Mouse (Mus musculus) neutrophil, adult 5-6 weeks (primary cell): ENCODE measurements around the gene Hspb2. TPM values are rescaled to one million over a fixed set of nuclear protein-coding genes. Genes with fewer than 3 reads are reported as not detected.

Experiments used
- ATAC-seq: fragments of 151-379, 151-347 bp; 2 replicates; pipeline ENCODE4 v1.8.0; 2017; ENCODE audit warnings: mild to moderate bottlenecking, moderate TSS enrichment; ENCODE audit not compliant: insufficient number of reproducible peaks, poor library complexity, low FRiP score, severe bottlenecking; ENCODE audit errors: extremely low read depth
- total RNA-seq: library from RNA; stranded (forward); fragments of 200-1000 nt; gene quantifications from 2 replicates; pipeline ENCODE4 v1.2.3, GENCODE M21; 2017

The Hspb2 gene
- total RNA-seq, 1 experiment from 2014 or later, result not detected

- 0 out of 2 replicates have a peak, but pooled peaks have one; percentile 13 for ATAC-seq
These were observed 846 bp upstream of the Hspb2 start for GRCm38 (mm10) chr9:50752784-50753615.

DNA sequence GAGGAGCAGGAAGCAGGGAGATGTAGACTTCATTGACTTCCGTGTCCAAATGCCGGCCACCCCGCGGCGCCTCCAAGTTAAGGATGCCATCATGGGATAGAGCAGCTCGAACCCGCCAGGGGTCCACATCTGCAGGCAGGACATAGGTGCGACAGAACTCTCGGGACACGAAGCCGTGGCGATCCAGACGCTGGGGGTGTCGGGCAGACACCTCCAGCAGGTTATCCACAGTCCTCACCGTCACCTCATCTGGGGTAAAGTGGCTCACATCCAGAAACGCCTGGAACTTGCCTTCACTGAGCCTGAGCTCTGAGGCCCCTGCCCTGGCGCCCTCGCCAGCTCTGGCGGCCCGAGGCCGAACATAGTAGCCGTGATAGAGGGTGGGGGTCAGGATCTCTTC lies 831 bp downstream of the Hspb2 start, which contains the start of gene Cryab:
Gene Cryab (plus strand): TSS at position 3 of the 400 bp plus-strand sequence.
- no peak for ATAC-seq

DNA sequence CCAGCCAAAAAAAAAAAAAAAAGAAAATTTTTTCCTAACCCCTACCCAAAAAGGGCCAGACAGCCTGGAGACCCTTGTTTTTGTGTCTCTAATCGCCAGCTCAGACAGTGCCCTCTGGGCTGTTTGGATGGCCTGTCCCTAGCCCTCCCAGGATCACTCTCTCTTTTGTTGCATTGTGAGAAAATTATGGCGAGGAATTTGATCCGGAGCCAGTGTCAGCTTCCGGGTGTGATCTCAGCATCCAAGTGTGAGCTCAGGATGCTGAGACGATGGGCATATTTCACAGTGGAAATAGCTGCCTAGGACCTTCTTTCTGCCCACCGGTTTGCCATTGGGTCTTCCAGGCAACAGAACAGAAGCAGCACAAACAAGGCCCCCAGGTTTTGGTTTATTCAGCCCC lies 1.4 kb downstream of the Hspb2 start:
- no peak for ATAC-seq

DNA sequence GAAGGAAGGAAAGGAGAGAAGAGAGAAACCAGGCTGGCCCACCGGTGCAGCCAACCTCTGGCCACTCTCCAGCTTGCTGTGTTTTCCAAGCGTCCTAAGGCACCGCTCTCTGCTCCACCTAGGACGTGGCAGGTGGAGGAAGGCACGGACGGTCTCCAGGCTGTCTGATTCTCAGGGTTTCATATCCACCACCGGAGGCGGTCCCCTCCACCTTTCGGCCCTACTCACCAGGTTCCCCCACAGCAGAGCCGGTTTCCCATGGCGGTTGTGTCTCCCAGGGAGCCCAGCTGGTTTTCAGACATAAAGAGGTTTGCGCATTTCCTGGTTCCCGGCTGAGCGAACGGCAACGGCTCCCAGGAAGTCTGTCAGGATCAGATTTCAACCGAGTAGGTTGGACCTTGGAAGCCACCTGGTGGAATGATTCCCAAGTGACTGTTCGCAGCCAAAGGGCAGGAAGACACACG lies 5.9 kb downstream of the Hspb2 start, which contains the start of gene 2310030G06Rik:
Gene 2310030G06Rik (minus strand): TSS at position 323 of the 464 bp plus-strand sequence.
- no peak for ATAC-seq

DNA sequence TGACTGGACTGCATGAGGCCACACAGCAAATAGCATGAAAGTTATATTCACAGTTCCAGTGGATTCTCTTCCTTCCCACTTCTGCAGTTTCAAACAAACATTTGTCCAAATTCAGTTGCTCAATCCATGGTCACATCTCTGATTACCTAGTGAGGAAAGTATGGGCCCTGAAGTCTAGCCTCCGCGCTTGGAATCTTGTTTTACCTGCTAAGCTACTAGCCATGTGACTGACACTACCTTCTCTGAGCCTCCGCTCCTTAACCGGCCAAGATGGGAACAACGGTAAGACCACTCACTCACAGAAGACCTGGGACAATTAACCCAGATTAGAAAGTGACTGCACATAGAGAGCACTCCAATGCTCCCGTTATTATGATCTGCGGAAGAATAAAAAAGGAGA lies 6.3 kb downstream of the Hspb2 start:
- no peak for ATAC-seq

DNA sequence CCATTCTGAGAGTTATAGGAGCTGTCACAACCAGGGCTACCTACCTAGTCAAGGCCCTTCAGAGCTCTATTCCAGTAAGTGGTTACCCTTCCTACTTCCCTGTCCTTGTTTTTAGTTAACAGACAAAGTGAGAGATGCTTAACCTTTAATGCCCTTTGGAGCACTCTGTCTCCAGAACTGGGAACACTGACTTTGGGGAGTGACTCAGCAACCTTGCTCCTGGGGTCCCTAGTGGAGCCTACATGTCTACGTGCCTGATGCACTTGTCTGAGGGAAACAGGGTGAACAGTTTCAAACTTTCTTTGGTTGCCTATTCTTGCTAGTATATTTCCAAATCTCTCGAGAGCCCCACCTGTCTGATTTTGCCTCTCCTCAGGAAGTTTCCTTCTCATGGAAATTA lies 9.4 kb downstream of the Hspb2 start:
- ATAC-seq, result no peak

GRCm38 (mm10) chr9:50742261-50742660 lies 9.9 kb downstream of the Hspb2 start:
- ATAC-seq, result no peak

DNA sequence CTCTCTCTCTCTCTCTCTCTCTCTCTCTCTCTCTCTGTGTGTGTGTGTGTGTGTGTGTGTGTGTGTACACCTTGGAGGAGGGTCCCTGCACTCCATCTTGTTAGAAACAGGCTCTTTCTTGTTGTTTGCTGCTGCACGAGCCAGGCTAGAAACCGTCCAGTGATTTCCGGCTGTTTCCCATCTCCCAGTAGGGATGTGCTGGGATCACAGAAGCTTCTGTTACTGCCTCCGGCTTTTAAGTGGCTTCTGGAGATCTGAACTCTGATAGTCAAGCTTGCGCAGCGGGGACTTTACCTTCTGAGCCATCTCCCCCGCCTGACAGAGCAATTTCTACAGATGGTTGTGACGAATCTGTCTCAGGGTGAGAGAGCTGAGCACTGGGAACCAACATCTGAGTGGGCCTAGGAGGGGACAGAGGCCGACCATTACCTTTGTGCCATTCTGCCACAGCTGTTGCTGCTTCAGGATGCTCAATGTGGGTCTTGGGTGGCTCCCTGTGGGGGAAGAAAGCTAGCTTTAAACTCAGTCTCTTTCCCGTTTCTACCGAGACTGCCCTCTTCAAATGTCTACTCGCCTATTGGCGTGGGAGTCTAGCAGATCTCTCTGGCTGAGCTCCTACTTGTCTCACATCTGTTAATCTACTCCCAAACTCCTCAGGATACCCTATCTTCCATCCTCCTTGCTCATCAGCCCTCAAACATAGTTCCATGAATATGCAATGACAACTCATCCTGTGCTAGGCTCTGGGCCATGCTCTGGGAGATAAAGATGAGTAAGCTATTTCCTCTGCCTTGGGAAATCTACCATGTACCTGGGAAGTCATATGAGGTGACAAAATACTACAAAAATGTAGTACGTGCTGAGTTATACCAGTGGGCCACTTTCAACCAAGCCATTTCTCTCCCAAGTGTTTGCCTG lies 11.0 kb downstream of the Hspb2 start:
- ATAC-seq, result no peak

DNA sequence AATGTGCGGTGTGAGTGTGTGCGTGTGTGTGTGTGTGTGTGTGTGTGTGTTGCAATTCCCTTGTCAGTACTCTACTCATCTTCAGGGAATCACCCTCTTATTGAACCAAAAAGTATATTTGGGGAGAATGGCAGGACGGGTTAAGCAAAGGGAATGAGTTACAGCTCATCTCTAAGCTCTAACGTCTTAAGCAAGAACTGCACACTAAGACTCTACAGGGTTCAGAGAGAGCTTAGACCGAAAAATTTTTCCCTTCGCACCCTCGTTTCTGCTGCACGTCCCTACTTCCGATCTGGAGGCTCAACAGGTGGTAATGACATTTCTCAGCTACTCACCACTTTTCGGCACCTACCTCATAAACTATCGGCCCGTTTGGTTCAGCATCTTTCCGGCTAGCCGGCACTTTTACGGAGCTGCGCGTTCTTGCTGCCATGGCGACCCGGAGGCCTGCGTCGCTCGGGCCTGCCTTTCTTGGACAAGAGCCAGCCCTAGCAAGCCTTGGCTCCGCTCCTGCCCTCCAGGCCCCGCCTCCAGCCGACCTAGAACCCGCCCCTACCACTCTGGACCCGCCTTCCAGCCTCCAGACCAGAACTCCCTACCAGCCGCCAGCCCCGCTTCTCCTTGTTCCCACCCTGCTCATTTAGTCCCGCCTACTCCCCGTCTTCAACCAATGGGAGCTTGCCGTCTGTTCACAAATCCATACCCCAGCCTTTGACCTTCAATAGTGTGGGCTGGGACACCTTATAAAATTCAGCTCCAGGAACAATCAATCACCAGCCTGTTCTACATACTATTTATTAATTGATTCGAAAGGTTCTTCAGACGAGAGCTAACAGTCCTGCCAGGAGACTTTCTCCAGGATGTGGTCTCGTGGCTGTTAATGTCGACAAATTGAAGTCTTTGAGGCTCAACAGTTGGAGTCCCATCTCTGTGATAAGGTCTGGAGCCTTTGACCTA lies 13.0 kb downstream of the Hspb2 start, which contains the start of gene Dixdc1:
Gene Dixdc1 (minus strand): TSS at position 604 of the 957 bp plus-strand sequence.
- peak; percentile 63 for ATAC-seq

DNA sequence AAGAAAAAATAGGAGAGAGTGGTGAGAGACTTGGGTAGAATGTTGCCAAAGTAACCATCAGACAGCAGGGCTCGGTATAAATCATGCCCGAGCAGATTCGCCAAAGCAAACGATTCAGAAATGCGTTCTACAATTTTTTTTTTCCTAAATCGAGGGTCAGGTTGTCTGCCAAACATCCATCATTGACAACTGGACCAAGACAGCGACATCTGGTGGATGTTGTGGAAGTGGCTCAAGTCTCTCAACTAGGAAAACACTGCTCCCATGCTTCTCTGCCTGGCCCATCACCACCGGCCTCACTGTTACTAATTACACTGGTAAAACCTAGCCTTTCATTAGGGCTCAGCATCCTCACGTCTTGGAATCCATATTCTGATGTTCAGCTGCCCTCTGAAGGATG lies 17.2 kb downstream of the Hspb2 start:
- ATAC-seq, result no peak

DNA sequence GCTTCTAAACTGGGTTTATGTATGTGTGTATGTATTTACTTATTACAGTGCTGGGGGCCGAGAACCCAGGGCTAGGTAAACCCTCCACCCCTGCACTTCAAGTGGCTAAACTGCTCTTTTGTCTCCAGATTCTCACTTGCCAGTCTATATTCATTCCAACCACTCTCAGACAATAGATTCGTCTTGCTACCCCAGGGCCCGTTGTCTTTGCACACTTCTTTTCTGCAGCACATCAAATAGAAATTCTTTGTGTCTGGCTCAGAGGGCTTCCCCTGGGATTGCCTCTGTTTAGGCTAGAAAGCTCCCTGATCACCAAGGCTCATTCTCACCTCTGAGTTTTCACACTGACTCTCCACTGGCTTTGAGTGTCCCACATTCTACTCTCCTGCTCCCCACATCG lies 19.6 kb downstream of the Hspb2 start:
- no peak for ATAC-seq

DNA sequence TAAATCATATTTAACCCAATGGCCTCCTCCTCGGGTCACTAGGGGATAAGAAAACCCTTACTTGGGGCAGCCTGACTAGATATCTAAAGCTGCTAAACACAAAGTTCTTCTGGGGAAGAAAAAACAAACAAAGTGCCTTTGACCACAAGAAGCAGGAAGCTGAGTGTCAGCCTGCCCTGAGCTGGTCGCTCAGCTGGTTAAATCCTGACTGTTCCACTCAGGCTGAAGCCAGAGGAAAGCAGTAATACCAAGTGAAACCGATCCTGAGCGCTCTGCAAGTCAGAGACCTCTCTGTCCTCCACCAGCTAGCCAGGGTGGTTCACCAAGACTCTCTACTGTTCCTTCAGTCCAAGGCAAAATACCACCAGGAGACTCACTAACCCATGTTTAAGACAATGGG lies 22.6 kb downstream of the Hspb2 start:
- ATAC-seq, result no peak

DNA sequence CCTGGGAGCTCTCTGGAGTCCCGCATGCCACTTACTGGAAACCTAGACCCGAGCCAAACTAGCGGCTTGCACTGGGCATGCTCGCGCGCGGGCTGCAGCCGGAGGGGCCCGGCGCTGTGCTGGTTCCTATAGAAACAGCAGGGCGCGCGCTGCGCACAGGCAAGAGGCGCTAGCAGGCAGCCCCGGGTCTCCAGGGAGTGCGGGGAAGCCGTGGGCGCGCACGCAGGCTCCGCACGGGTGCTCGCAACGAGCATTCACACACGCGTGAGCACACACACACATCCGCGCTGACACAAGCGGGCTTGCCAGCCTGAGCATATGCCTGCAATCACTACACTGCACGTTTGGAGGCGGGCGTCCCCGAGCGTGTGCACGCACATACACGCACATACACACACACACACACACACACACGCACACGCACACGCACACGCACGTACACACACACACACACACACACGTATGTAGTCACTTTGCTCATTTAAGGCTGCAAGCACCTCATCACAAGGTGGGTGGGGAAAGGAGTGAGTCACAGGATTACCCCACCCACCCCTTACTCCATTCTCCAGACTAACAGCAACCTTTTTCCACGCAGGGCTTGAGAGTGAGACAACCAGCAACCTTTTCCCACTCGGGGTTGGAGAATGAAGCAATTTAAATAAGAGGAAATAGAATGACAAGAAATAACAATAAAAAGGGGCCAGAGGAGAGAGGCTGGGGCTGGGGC lies 24.1 kb downstream of the Hspb2 start:
- 0 out of 2 replicates have a peak, but pooled peaks have one; percentile 19 for ATAC-seq

- ATAC-seq, result no peak
These were observed 24.8 kb downstream of the Hspb2 start for GRCm38 (mm10) chr9:50727171-50727924.

DNA sequence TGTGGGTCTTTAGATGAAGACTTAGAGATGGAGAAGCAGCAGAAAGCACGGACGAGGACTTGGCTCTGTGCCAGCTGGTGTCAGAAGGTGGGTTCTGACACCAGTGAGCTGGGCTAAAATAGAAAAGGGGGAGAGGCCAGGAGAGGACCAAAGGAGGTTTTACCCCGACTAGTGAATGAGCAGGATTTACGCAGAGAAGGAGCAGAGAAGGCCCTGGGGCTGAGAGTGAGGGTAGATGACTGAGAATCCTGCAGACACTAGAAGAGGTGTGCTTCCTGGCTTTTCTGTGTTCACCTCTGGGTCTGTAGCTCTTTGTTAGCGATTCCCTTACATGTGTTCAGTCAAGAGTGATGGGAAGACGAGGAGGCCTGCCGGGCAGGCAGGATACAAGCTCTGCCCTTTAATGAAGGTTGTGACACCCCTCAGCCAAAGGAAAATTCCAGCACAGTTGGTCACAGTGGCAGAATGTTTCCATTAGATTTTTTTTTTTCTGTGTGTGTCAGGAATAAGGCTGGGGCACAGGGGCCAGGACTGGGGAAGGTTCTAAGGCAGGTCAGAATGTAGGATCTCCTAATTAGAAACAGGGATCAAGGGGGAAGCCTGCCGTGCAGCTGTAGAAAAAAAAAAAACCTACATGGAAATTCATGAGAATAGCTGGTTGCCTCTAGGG lies 26.1 kb downstream of the Hspb2 start:
- ATAC-seq, result no peak

DNA sequence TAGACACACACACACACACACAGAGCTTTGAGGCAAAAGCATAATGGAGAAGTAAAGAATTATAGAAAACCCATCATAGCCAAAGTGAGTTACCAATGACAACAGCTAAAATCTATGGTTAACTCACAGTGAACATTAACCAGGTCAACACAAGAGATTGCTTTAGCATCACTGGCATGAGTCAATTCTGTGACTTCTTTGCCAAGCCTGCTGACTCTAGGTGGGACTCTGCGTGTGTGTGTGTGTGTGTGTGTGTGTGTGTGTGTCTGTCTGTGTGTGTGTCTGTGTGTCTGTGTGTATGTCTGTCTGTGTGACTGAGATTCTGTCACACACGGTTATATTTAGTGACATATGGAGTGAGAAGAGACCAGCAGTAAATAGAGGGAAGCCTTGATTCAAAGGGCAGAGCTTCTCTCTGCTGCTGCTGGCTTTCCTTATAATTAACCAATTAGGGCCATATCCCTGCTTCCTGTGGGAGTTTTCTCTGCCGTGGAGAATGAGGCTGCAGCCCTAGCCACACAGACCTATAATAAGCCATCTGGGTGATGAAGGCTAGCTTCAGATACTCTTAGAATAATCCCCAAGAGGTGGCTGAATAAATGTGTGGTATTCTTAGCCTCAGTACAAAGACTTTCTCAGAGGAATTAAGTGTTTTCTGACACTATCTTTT lies 27.4 kb downstream of the Hspb2 start:
- ATAC-seq, result no peak
